Mouse (Mus musculus) E14TG2a.4 (cell line): ENCODE data around the gene Ebf1.

Experiments used
- H3K27me3 ChIP-seq: 2 replicates; pipeline ENCODE4 v1.6.1; 2014; ENCODE audit warnings: low read length, control low read depth; ENCODE audit not compliant: insufficient read depth
- H3K36me3 ChIP-seq: 2 replicates; pipeline ENCODE4 v1.6.1; 2014; ENCODE audit warnings: low read length, control low read depth; ENCODE audit not compliant: insufficient read depth
- H3K4me1 ChIP-seq: replicated peaks from 2 replicates; pipeline ENCODE4 v1.6.1; 2014; ENCODE audit warnings: low read depth, low read length, control low read depth
- H3K4me3 ChIP-seq: replicated peaks from 2 replicates; pipeline ENCODE4 v1.5.1; 2014; ENCODE audit warnings: mild to moderate bottlenecking, low read length
- H3K9me3 ChIP-seq: 2 replicates; pipeline ENCODE4 v1.6.1; 2014; ENCODE audit warnings: low read length, control low read depth
- CTCF ChIP-seq: conservative IDR thresholded peaks from 2 replicates; pipeline ENCODE4 v1.5.1; 2014; ENCODE audit warnings: low read length
- NANOG ChIP-seq: IDR thresholded peaks from 2 replicates; pipeline ENCODE4 v1.6.1; 2014; ENCODE audit warnings: borderline replicate concordance, low read length, mixed read lengths
- POU5F1 ChIP-seq: IDR thresholded peaks from 2 replicates; pipeline ENCODE4 v1.6.1; 2014; ENCODE audit warnings: low read length, borderline replicate concordance

The Ebf1 gene

GRCm38 (mm10) chr11:44665156-44665682 is 48.1 kb downstream of the Ebf1 start:
- peaks cover 48% of the 10 kb centered on the region for H3K27me3 ChIP-seq
- TF ChIP-seq NANOG (no peak), CTCF (no peak), POU5F1 (no peak)
- no peaks in the 10 kb centered on the region for H3K9me3 ChIP-seq
- H3K4me1 ChIP-seq: peaks cover 4% of the 10 kb centered on the region; the same call in 1 of the 2 replicates
- H3K36me3 ChIP-seq: no peaks in the 10 kb centered on the region
- peak overlapping the region; percentile 20; the same call in 1 of the 2 replicates for H3K4me3 ChIP-seq

GRCm38 (mm10) chr11:44665741-44666531 is 48.8 kb downstream of the Ebf1 start:
- no peaks in the 10 kb centered on the region for H3K9me3 ChIP-seq
- TF ChIP-seq NANOG: no peak
- TF ChIP-seq POU5F1: no peak
- TF ChIP-seq CTCF: no peak
- H3K4me1 ChIP-seq: peaks cover 4% of the 10 kb centered on the region; the same call in 1 of the 2 replicates
- no peaks in the 10 kb centered on the region for H3K36me3 ChIP-seq
- H3K4me3 ChIP-seq: no peak overlapping the region
- peaks cover 49% of the 10 kb centered on the region for H3K27me3 ChIP-seq

DNA sequence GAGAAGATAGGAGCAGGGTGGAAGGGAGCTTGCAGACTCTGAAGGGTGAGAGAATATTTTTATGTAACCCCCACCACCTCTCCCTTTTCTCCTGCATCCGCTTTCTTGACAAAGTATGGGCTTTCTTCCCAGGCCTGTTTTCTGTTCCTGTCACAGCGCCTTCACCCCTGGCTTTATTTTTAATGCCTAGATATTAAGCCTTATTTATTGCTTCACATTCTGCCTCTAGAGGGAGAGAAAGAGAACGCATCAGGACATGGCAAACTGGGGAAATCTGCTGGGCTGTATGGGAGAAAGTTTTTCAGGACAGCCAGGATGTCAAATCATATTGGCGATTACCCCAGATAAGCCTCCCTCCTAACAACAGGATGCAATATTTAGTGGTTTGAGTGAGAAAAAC is 49.6 kb downstream of the Ebf1 start:
- no peaks in the 10 kb centered on the region for H3K36me3 ChIP-seq
- H3K27me3 ChIP-seq: peaks cover 49% of the 10 kb centered on the region
- TF ChIP-seq NANOG: no peak
- no peak for TF ChIP-seq POU5F1
- no peak for TF ChIP-seq CTCF
- no peak overlapping the region for H3K4me3 ChIP-seq
- H3K4me1 ChIP-seq: peaks cover 4% of the 10 kb centered on the region; the same call in 1 of the 2 replicates
- no peaks in the 10 kb centered on the region for H3K9me3 ChIP-seq

- Histone ChIP-seq H3K36me3 (no peaks in the 10 kb centered on the region), H3K9me3 (no peaks in the 10 kb centered on the region), H3K4me1 (peaks cover 32% of the 10 kb centered on the region), H3K27me3 (peaks cover 14% of the 10 kb centered on the region), H3K4me3 (no peak overlapping the region)
- TF ChIP-seq CTCF (no peak), NANOG (no peak), POU5F1 (no peak)
Measured at GRCm38 (mm10) chr11:44681306-44681705, 64.2 kb downstream of the Ebf1 start.

DNA sequence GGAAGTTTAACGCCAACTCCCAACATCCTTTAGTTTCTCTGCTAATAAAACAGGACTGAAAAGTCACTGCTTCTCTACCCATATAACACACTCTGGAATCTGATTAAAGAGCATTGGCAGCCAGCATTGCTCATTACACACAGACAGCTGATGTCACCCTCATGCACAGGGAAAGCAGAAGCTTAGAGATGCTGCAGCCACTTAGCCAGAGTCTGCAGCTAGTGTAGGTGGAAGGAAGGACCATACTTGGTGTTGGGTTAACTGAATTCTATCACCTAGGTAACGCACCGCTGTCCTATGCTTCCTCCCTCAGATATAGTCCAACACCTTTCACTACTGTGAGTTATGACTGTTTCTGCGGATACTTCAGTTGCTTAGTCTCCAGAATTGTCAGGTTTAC is 64.9 kb downstream of the Ebf1 start:
- Histone ChIP-seq H3K27me3 (peaks cover 17% of the 10 kb centered on the region), H3K4me1 (peaks cover 36% of the 10 kb centered on the region), H3K4me3 (no peak overlapping the region), H3K36me3 (no peaks in the 10 kb centered on the region), H3K9me3 (no peaks in the 10 kb centered on the region)
- TF ChIP-seq POU5F1 (no peak), CTCF (no peak), NANOG (no peak)

DNA sequence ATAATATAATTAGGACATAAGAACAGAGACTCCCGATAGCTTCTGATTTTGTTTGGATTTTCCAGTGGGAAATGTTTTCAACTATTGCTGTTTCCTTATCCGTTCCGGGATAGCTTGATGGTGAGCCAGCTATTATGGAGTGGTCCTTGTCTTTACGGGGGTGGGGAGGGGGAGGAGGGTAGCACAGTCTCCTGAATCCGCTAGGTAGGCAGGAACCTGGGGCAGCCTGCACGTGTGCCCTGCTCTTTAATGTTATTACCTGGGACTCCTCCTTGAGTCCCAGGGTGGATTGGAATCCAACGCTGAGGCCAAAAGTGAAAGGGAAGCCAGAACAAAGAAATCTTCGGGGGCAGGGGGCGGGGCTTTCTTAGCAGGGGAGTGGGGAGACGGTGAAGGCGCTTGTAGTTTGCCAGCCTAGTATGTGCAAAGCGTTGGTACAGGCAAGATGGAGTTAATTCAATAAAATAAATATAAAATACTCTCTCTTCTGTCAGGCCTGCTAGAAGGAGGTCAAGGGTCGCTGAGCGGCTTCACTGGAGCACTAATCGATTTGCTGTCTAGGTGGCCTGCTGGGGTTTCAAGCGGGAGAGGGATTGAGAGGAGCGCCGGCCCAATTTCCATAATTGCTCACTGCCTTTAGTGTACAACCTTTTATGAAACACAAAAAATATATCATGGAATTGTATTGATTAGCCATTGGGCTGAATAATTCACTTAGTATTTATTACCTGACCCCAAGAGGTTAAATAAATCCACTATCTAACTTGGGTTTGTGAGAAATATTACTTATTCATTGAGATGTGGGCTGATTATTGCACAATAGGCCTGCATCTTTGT is 65.8 kb downstream of the Ebf1 start:
- peaks cover 22% of the 10 kb centered on the region for H3K27me3 ChIP-seq
- H3K4me1 ChIP-seq: peaks cover 36% of the 10 kb centered on the region
- peak overlapping the region; percentile 29; the same call in 1 of the 2 replicates for H3K4me3 ChIP-seq
- H3K36me3 ChIP-seq: no peaks in the 10 kb centered on the region
- no peaks in the 10 kb centered on the region for H3K9me3 ChIP-seq
- TF ChIP-seq POU5F1 (no peak), NANOG (no peak), CTCF (no peak)

GRCm38 (mm10) chr11:44684486-44685076 is 67.5 kb downstream of the Ebf1 start:
- H3K36me3 ChIP-seq: no peaks in the 10 kb centered on the region
- peaks cover 22% of the 10 kb centered on the region for H3K27me3 ChIP-seq
- no peaks in the 10 kb centered on the region for H3K9me3 ChIP-seq
- no peak overlapping the region for H3K4me3 ChIP-seq
- TF ChIP-seq CTCF (no peak), POU5F1 (no peak), NANOG (no peak)
- H3K4me1 ChIP-seq: peaks cover 36% of the 10 kb centered on the region

DNA sequence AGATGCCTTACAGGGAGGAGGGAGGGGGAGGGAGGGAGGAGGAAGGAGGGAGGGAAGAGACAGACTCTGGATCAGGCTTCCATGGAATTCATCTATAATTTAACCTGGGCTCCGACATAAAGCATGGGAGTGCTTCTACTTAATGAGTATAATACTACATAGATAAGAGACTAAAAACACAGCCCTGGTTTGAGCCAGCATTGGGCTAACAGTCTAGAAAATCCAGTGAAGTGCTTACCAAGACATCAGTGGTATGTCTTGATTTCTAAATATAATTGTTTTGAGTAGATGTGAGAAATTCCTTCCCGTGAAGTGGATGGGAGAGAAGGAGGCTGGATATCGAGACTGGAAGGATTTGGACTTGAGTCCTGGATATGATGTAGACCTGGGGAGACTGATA is 68.0 kb downstream of the Ebf1 start:
- no peak for TF ChIP-seq NANOG
- no peak for TF ChIP-seq POU5F1
- TF ChIP-seq CTCF: no peak
- Histone ChIP-seq H3K36me3 (no peaks in the 10 kb centered on the region), H3K9me3 (no peaks in the 10 kb centered on the region), H3K4me3 (no peak overlapping the region), H3K27me3 (peaks cover 22% of the 10 kb centered on the region), H3K4me1 (peaks cover 38% of the 10 kb centered on the region)
